Mouse (Mus musculus) liver, embryonic 14.5 days (tissue): ENCODE results near the gene Pcp2. TPM values are rescaled to one million over a fixed set of nuclear protein-coding genes. Genes with fewer than 3 reads are reported as not detected.

Source experiments
- ATAC-seq: fragments of 200-750 bp; cut with Nextera tagmentation; 2 replicates; pipeline ENCODE4 v1.8.0; 2017; ENCODE audit warnings: moderate number of reproducible peaks, mild to moderate bottlenecking, moderate library complexity; ENCODE audit not compliant: insufficient read depth
- DNase-seq, 3 experiments: peaks; one replicate each; pipeline ENCODE4 v3.0.0-alpha.2; 2012 to 2013; ENCODE audit warnings: low read depth in 3 of 3, low spot score in 3 of 3
- H3K27ac ChIP-seq: fragments of 300-500 bp; sonication (generic); 2 replicates; pipeline ENCODE4 v1.5.1; 2014; ENCODE audit warnings: moderate library complexity, mild to moderate bottlenecking, control low read depth, inconsistent platforms
- H3K27me3 ChIP-seq: fragments of 300-500 bp; sonication (generic); 2 replicates; pipeline ENCODE4 v1.6.1; 2014; ENCODE audit warnings: mild to moderate bottlenecking, low read length, moderate library complexity; ENCODE audit not compliant: control insufficient read depth, insufficient read depth
- H3K36me3 ChIP-seq: fragments of 300-500 bp; sonication (generic); replicated peaks from 2 replicates; pipeline ENCODE4 v1.6.1; 2014; ENCODE audit warnings: low read depth; ENCODE audit not compliant: control insufficient read depth, insufficient read depth
- H3K4me1 ChIP-seq, 2 experiments: fragments of 200-500 bp in 1 of 2; fragments of 300-500 bp in 1 of 2; sonication (generic) in 1 of 2; replicated peaks; 2 replicates each; pipeline ENCODE4 v1.6.1; 2012 to 2014; ENCODE audit warnings: antibody characterized with exemption in 1 of 2, inconsistent platforms in 1 of 2, low read length in 1 of 2; ENCODE audit not compliant: control insufficient read depth in 2 of 2, insufficient read depth in 2 of 2
- H3K4me2 ChIP-seq: fragments of 300-500 bp; sonication (generic); 2 replicates; pipeline ENCODE4 v1.6.1; 2014; ENCODE audit warnings: low read depth, mild to moderate bottlenecking, control low read depth, moderate library complexity
- H3K4me3 ChIP-seq, 2 experiments: fragments of 200-500 bp in 1 of 2; fragments of 300-500 bp in 1 of 2; sonication (generic) in 1 of 2; 2 replicates each; pipeline ENCODE4 v1.5.1; 2012 to 2014; ENCODE audit warnings: low read depth in 2 of 2, low read length in 2 of 2, mild to moderate bottlenecking in 2 of 2, control low read depth in 1 of 2, inconsistent platforms in 1 of 2, moderate library complexity in 1 of 2; ENCODE audit not compliant: insufficient read depth in 1 of 2
- H3K9ac ChIP-seq: fragments of 300-500 bp; sonication (generic); replicated peaks from 2 replicates; pipeline ENCODE4 v1.6.1; 2014; ENCODE audit warnings: mild to moderate bottlenecking, control low read depth, moderate library complexity
- H3K9me3 ChIP-seq: fragments of 300-500 bp; sonication (generic); 2 replicates; pipeline ENCODE4 v1.6.1; 2016; ENCODE audit warnings: low read length, mixed read lengths; ENCODE audit not compliant: control insufficient read depth
- CTCF ChIP-seq: IDR thresholded peaks from 2 replicates; pipeline ENCODE4 v1.5.1; 2016; ENCODE audit warnings: antibody characterized with exemption, low read depth, control low read depth
- EP300 ChIP-seq: IDR thresholded peaks from 2 replicates; pipeline ENCODE4 v1.6.1; 2016; ENCODE audit warnings: antibody characterized with exemption, low read depth
- WGBS: fragments of 180-500 bp; shearing (Covaris S2); extraction: QIAGEN DNeasy Blood & Tissue Kit; methylation state at CpG from one replicate; pipeline ENCODE4 v1.1.7; 2014; ENCODE audit not compliant: insufficient replicate concordance; 5-methylcytosine and 5-hydroxymethylcytosine counted together
- polyA plus RNA-seq, 2 experiments: library from polyadenylated mRNA; depleted of rRNA in 1 of 2; stranded (reverse) in 1 of 2; unstranded in 1 of 2; fragments of >200 nt; fragmentation: Nextera tagmentation in 1 of 2; extraction: Ambion mirVana in 1 of 2; gene quantifications; 2 replicates each; pipeline versions ENCODE4 v1.2.1 to v1.2.3; 2012 to 2014

Gene Pcp2
- polyA plus RNA-seq, 2 experiments: 0.19 TPM; not detected in 1

DNA sequence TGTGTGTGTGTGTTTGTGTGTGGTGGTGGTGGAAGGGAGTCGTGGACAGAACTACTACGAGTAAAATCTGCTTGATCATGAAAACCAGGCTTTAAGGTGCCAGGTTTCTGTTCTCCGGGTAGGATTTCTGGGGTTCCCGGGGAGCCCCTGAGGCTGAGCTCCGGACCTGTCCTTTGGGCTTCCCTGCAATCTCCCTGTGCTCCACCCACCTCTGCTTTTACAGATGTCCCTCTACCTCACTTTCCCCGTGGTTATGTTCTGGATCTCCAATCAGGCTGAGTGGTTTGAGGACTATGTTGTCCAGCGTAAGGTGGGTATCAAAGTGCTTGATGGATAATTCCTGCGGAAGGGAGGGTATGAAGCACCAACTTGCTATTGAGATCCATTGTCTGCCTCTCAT lies 3.2 kb downstream of the Pcp2 start:
- peak overlapping the region; percentile 72 for H3K9ac ChIP-seq
- H3K4me1 ChIP-seq: peaks cover 8 to 13% of the 10 kb centered on the region in 2 experiments
- H3K36me3 ChIP-seq: peaks cover 14% of the 10 kb centered on the region
- TF ChIP-seq CTCF: no peak
- no peak for TF ChIP-seq EP300
- ATAC-seq: no peak
- H3K27ac ChIP-seq: no peak overlapping the region
- H3K27me3 ChIP-seq: no peaks in the 10 kb centered on the region
- H3K4me3 ChIP-seq: peak overlapping the region; percentile 96 to 100
- H3K9me3 ChIP-seq: no peaks in the 10 kb centered on the region
- DNase-seq: no peak
- WGBS: 59% methylated on average over 8 of the region's 8 CpGs
- H3K4me2 ChIP-seq: peak overlapping the region; percentile 85

DNA sequence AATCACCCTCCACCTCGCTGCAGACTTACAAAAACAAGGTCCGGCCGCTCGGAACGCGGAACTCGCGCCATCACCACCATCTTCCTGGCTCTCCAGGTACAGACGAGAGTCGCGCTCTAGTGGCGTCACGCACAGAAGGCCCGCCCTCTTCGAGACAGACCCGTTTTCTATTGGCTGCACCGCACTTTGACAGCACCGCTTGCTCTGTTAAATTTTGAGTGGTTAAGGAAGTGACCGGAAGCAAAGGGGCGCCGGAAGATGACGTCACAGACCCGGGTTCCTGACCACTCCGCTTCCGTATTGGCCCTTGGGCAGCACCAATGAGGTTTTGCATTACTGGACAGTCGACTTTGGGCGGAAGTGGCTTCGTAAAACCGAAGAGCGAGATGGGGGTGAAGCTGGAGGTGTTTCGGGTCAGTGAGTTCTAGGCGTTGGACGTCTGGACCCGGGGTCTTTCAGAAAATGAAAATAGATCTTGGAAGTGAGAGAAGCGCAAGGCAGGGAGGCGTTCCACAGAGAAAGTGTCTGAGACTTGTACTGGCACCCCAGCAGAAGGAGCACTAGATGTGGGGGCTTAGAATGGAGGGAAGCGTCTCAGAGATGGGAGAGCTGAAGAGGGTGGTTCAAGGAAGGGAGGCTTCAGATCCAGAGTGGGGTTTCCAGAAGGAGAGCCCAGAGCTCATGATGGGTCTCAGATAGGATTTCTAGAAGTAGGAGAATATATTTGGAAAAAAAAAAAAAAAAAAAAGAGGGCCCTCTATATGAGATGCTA lies 4.0 kb downstream of the Pcp2 start, which contains the start of the genes Xab2 and Pet100:
TSS of gene Xab2 (minus strand) at position 118 of the 772 bp plus-strand sequence.
TSS of gene Pet100 (plus strand) at position 350 of the 772 bp plus-strand sequence.
- ATAC-seq (peak; percentile 97), DNase-seq (peak; percentile 99 to 100 (median 100))
- Histone ChIP-seq H3K4me3 (peak within 1 kb of the TSS; percentile 96 to 100), H3K27me3 (no peaks in the 10 kb centered on the region), H3K4me2 (peak within 1 kb of the TSS; percentile 85), H3K9ac (peak within 1 kb of the TSS; percentile 82), H3K36me3 (peaks cover 19% of the 10 kb centered on the region), H3K9me3 (no peaks in the 10 kb centered on the region), H3K27ac (peak within 1 kb of the TSS; percentile 19; the same call in 1 of the 2 replicates), H3K4me1 (peaks cover 8 to 13% of the 10 kb centered on the region in 2 experiments)
- under 1% methylated on average over 37 of the region's 37 CpGs for WGBS
- TF ChIP-seq CTCF: no peak
- peak; percentile 46 for TF ChIP-seq EP300

DNA sequence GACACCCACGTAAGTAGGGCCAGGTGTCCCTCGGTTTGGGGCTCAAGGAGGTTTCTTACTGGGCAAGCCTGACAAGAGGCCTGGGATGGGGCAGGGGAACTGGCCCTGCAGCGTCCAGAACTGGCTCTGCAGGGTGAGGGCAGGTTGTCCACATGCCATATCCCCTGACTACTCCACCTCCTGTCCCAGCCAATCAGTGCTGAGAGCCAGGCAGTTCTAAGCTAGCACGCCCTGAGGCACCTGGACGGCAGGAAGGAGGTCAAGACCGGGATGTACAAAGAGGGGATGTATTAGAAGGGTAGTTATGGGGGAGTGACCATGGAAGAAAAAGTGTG lies 15.6 kb downstream of the Pcp2 start:
- Histone ChIP-seq H3K4me3 (no peak overlapping the region), H3K9ac (no peak overlapping the region), H3K36me3 (peaks cover 49% of the 10 kb centered on the region), H3K4me1 (no peaks in the 10 kb centered on the region), H3K9me3 (no peaks in the 10 kb centered on the region), H3K4me2 (no peak overlapping the region), H3K27me3 (no peaks in the 10 kb centered on the region), H3K27ac (no peak overlapping the region)
- TF ChIP-seq EP300 (no peak), CTCF (no peak)
- ATAC-seq (no peak), DNase-seq (no peak)
- WGBS: 81% methylated on average over 6 of the region's 6 CpGs

DNA sequence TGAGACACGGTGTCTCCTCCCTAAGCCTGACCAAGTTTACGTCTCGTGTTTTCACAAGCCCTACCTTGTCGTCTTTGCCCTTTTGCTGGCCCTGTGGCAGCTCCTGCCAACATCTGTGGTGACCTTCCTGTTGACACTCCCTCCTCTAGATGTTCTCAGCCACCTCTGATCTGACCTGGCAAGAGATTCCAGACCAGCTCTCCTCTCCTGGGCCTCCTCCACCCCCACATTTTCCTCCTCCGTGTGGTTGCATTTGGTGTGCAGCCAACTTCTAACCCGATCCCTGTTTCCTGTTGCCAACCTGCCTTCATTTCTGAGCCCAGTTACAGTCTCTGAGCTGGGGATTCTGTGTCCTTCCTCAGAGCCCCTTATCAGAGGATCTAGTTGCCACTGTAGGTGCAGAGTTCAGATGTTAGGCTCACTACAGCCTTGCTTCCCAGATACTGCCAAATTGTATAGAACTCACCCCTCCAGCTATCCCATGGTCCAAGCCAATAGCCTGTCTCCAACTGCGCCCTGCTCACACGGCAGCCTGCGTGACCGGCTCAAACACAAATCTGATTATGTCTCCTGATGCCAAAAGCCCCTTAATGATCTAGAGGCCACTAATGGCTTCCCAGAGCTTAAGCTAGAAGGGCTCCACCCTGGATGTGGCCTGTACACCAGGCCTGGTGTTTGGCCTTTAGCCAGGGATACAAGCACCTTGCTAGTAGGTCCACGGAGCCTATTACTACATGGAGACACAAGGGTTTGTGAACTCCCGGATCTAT lies 16.1 kb downstream of the Pcp2 start:
- TF ChIP-seq EP300: no peak
- no peak for TF ChIP-seq CTCF
- H3K4me1 ChIP-seq: no peaks in the 10 kb centered on the region
- no peak overlapping the region for H3K4me2 ChIP-seq
- no peaks in the 10 kb centered on the region for H3K27me3 ChIP-seq
- H3K9me3 ChIP-seq: no peaks in the 10 kb centered on the region
- H3K9ac ChIP-seq: no peak overlapping the region
- H3K27ac ChIP-seq: no peak overlapping the region
- H3K36me3 ChIP-seq: peaks cover 45% of the 10 kb centered on the region
- no peak for ATAC-seq
- DNase-seq: no peak
- WGBS: 80% methylated on average over 12 of the region's 12 CpGs
- no peak overlapping the region for H3K4me3 ChIP-seq

DNA sequence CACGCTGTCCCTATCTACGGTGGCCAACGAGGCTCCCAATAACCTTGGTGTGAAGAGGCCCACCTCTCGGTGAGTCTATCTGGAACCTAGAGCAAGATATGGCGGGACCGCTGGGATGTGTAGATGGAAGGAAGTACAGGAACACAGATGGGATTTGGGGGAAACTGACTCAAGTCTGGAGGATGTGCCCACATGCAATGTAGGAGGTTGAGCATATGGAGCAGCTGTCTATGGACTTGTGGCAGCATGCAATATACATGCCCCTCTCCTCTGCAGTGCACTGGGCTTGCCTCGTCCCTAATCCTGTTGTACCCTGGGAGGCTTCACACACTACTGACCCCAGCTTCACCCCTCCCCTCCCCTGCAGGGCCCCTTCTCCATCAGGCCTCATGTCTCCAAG lies 17.5 kb downstream of the Pcp2 start:
- no peak overlapping the region for H3K4me2 ChIP-seq
- H3K27me3 ChIP-seq: no peaks in the 10 kb centered on the region
- no peak overlapping the region for H3K4me3 ChIP-seq
- TF ChIP-seq CTCF (no peak), EP300 (no peak)
- ATAC-seq: no peak
- DNase-seq: no peak
- peaks cover 31% of the 10 kb centered on the region for H3K36me3 ChIP-seq
- 83% methylated on average over 7 of the region's 7 CpGs for WGBS
- H3K4me1 ChIP-seq: no peaks in the 10 kb centered on the region
- H3K27ac ChIP-seq: no peak overlapping the region
- no peaks in the 10 kb centered on the region for H3K9me3 ChIP-seq
- no peak overlapping the region for H3K9ac ChIP-seq
